Mouse (Mus musculus) G1E (cell line): ENCODE measurements around the gene Ifne.

Experiments used
- CTCF ChIP-seq: IDR thresholded peaks from 2 replicates; pipeline ENCODE4 v1.5.1; 2012; ENCODE audit warnings: low read depth, low read length, inconsistent platforms, mixed read lengths
- GATA1 ChIP-seq: IDR thresholded peaks from 2 replicates; pipeline ENCODE4 v1.6.1; 2012; ENCODE audit warnings: borderline replicate concordance, low read length, inconsistent platforms, mixed read lengths
- GATA2 ChIP-seq: IDR thresholded peaks from 2 replicates; pipeline ENCODE4 v1.6.1; 2012; ENCODE audit warnings: low read depth, low read length, inconsistent platforms, borderline replicate concordance

- no peak for TF ChIP-seq CTCF
- TF ChIP-seq GATA2, result no peak
- no peak for TF ChIP-seq GATA1
Measured at GRCm38 (mm10) chr4:88840058-88840457, 39.9 kb downstream of the Ifne start.
